Mouse (Mus musculus) skeletal muscle tissue, adult 2 months (tissue): Measurements from ENCODE around the gene Rbbp6.

Source experiments
- DNase-seq: peaks from one replicate; pipeline ENCODE4 v3.0.0-alpha.2; 2012; ENCODE audit warnings: low read depth, low spot score

The Rbbp6 gene

DNA sequence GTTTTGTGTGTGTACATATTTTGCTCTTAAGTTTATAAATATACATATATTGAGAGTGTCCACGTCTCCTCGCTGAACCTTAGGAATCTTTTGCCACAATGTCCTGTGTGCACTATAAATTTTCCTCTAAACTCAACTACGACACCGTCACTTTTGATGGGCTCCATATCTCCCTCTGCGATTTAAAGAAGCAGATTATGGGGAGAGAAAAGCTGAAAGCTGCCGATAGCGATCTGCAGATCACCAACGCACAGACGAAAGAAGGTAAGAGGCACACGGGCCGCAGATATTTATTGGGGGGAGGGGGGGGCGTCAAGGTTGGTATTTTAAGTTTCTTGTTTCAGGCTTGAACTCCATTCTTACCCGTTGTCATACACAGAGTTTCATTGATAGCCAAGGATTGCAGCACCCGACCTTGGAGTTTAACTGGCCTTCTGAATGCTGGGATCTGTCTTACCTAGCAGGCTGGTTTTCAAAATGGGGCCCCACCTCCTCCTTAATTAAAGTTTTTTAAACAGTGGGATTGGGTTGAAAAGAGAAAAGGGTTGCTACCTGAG lies 5.5 kb downstream of the Rbbp6 start:
- no peak for DNase-seq

DNA sequence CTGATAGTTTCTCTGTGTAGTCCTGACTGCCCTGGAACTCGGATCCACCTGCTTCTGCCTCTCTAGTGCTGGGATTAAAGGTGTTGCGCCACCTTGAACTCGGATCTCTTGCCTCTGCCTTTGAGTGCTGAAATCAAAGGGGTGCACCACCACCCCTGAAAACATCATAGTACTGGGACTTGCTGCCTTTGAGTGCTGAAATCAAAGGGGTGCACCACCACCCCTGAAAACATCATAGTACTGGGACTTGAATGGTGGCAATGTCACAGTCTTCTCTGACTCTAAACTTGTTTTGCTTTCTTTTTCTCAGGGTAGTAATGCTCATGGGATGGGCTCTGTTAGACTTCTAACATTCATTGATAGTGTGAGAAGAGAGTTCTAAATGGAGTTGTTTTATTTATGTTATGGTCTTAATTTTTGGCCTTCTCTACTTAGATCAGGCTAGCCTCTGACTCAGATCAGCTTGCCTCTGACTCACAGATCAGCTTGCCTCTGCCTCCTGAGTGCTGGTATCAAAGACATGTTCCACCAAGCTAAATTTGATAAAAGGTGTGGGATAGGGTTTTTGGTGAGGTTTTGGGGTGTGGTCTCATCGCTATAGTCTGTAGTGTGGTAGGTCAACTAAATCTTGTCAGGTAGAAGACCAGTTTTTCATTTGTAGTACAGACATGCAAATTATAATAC lies 6.7 kb downstream of the Rbbp6 start:
- no peak for DNase-seq

DNA sequence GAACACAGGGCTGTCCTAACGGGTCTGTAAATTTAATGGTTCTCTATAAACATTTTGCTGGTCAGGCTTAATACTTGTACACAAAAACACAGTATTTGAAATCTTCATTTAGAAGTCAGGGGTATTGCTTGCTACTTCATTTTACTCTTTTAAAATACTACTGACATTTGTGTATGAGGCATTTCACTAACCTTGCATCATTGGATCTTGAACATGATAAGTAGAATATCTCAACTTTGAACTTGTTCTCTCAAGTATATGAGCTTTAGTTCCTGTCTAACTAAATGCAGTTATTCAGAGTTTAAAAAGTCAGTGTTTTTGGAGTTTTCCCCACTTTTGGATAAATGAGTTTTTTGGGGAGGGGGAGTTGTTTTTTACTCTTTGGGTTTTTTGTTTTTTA lies 14.0 kb downstream of the Rbbp6 start:
- no peak for DNase-seq

DNA sequence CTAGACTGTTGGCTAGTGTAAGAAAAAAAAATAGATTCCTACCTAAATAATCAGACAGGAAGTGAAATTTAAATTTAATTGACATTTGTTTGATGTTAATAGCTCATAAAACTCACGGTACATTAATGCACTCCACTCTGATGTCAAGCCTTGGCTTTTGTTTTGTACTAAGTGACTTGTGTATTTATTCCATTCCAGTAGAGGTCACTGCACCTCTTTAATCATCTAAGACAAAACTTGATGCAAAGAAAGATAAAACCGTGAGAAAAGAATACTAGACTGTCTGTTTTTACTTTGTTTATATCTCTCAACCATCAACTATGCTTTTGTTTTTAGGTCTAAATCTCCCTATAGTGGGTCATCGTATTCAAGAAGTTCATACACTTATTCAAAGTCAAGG lies 32.7 kb downstream of the Rbbp6 start:
- DNase-seq, result no peak

DNA sequence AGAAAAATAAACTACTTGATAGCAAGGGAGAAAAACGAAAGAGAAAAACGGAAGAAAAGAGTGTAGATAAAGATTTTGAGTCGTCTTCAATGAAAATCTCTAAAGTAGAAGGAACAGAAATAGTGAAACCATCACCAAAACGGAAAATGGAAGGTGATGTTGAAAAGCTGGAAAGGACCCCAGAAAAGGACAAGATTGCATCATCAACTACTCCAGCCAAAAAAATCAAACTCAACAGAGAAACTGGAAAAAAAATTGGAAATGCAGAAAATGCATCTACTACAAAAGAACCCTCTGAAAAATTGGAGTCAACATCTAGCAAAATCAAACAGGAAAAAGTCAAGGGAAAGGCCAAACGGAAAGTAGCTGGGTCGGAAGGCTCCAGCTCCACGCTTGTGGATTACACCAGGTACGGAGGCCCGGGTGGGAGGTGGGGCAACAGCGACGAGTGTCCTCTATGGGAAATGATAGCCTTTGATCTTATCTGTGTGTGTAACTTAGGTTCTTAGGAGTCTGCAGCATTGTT lies 34.4 kb downstream of the Rbbp6 start:
- DNase-seq, result no peak

DNA sequence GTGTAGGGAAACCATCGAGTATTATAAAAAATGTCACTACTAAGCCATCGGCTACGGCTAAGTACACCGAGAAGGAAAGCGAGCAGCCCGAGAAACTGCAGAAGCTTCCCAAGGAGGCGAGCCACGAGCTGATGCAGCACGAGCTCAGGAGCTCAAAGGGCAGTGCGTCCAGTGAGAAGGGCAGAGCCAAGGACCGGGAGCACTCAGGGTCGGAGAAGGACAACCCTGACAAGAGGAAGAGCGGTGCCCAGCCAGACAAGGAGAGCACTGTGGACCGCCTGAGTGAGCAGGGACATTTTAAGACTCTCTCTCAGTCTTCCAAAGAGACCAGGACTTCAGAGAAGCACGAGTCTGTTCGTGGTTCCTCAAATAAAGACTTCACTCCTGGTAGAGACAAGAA lies 35.3 kb downstream of the Rbbp6 start:
- no peak for DNase-seq

DNA sequence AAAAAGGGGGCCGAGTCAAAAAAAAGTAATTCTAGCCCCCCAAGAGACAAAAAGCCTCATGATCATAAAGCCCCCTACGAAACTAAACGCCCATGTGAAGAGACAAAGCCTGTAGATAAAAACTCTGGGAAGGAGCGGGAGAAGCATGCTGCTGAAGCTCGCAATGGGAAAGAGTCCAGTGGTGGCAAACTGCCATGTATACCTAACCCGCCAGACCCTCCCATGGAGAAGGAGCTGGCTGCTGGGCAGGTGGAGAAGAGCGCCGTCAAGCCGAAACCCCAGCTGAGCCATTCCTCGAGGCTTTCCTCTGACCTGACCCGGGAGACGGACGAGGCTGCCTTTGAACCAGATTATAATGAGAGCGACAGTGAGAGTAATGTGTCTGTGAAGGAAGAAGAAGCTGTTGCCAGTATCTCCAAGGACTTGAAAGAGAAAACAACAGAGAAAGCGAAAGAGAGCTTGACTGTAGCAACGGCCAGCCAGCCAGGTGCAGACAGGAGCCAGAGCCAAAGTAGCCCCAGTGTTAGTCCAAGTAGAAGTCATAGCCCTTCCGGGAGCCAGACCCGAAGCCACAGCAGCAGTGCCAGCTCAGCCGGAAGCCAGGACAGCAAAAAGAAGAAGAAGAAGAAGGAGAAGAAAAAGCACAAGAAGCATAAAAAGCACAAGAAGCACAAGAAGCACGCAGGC lies 36.0 kb downstream of the Rbbp6 start:
- no peak for DNase-seq

DNA sequence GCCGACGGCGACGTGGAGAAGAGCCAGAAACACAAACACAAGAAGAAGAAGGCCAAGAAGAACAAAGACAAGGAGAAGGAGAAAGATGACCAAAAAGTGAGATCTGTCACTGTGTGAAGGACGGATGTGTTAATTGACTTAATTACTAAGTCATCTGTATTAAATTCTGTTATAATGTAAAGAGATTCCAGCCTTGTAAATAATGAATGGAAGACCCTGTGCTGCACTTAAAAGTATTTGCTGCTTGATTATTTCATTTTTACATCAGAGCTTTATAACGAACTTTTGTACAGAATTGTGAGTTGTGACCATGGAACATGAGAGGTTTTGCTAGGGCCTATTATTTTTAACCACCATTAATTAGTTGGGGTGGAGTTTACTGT lies 36.5 kb downstream of the Rbbp6 start:
- DNase-seq, result no peak

DNA sequence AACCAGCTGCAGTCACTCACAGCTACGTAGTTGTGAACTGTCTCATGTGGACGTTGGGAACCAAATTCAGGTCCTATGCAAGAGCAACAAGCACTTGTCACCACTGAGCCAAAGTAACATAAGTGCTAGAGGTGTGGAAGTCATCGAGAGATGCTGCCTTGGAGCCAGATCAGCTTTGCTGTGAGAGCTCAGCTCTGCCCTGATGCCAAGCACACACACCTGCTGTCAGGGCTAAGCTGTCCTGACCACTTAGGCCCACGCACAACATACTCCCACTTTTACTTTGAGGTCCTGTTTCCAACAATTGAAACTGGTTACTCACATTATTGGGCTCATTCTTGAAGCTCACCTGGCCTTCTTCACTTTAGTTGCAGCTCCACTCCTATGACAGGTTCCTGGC lies 37.7 kb downstream of the Rbbp6 start:
- no peak for DNase-seq

DNA sequence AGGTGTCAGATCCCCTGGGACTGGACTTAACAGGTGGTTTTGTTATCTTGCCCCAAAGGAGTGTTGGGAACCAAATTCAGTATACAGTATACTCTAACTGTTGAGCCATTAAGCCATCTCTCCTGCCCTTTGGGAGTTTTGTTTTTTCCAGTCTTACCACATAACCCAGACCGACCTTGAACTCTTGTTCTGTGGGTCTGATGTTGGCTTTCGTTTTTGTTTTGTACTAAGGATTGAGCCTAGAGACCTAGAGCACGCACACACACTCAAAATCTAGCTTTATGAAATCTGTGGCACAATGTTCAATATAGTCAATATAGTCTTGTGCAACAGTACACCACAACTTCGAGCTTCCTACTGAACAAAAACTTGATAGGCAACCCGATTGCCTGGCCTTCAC lies 39.0 kb downstream of the Rbbp6 start:
- no peak for DNase-seq

DNA sequence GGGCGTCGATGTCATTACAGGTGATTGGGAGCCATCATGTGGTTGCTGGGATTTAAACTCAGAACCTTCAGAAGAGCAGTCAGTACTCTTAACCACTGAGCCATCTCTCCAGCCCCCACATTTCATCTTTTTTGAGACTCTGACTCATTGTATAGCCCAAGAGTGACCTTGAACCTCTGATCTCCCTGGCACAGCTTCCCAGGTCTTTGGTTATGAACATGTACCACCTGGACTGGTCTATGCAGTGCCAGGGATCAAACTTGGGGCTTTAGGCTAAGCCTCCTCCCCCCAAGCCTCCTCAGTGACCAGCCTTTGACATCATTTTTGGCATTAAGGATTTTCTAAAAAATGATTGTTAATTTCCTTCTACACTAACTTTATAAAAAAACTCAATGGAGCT lies 40.8 kb downstream of the Rbbp6 start:
- no peak for DNase-seq

DNA sequence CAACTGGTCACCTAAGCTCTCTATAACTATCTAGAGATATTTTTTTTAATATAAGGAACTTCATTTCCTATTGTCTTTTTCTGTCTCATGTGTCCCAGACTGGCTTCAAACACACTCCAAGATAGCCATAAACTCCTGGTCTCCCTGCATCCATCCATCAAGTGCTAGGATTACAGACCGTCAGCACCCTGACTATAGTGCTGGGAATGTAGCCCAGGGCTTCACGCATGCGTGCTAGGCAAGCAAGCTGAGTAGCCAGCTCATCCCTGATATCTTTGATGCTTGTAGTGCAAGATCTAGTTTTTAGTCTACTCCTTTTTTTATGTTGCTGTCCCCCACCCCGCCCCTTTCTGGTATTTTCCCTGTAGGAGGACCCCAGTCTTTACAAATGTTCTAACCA lies 42.3 kb downstream of the Rbbp6 start:
- DNase-seq, result no peak

DNA sequence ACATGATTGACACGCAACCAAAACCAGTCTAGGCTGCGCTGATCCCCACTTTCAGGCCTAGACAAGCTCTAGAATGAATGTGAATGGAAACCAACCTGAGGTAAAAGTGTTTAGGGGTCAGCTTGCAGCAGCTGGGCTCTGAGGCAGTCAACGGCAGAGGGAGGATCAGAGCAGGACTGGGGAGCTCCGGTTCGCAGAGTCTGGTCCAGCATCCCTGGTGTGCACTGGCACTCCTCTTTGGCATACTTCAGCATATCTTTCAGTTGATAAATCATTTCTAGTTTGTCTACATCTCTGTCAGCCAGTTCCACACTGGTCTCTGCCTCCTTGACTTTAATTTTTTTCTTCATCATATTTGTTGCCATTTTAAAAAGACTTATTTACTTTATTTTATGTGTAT lies 48.0 kb downstream of the Rbbp6 start:
- DNase-seq, result no peak

DNA sequence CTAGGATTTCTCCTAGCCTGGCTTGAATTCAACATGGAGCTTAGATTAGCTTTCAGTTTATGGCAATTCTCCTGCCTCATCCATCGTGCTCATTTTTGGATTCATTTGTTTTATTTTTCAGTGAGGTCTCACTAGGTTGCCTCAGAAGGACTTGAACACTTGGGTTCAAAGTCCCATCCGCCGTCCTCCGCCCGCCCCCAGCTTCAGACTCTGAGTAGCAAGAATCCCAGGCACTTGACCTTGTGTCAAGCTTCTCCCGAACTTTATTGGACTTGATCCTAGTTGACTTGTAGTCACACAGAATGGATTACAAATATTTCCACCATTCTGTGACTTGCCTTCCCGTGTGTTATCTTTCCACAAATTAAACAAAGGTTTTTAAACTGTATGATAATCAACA lies 49.2 kb downstream of the Rbbp6 start:
- no peak for DNase-seq

DNA sequence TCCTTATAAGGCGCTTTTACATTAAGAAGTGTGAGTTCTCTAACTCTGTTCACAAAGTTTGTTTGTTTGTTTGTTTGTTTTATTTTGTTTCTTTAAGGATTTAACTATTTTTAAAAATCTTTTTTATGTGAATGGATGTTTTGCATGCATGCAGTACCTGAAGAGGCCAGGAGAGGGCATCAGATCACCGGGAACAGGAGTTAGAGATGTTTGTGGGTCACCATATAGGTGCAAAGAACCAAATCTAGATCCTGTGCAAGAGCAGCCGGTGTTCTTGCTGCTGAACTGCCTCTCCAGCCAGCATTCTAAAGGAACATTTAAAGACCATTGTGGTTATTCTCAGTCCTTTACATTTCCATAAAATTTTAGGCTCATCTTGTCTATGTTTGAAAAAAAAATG lies 52.1 kb downstream of the Rbbp6 start:
- DNase-seq, result no peak

DNA sequence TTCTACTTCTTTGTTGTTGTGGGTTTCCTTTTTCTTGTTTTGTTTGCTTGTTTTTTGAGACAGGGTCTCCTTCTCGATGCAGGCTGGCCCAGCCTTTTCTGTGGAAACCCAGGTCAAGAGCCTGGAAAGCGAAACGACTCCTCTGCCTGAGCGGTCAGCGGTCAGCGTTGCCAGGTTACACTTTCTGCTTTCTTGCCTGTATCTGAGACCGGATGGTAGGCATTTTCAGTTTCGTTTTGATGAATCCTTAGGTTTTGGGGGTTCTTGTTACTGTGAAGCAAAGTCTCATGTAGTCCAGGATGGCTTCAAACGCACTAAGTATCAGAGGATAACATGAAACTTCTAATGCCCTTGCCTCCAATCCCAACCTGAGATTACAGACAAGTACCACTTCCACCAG lies 59.6 kb downstream of the Rbbp6 start:
- no peak for DNase-seq

DNA sequence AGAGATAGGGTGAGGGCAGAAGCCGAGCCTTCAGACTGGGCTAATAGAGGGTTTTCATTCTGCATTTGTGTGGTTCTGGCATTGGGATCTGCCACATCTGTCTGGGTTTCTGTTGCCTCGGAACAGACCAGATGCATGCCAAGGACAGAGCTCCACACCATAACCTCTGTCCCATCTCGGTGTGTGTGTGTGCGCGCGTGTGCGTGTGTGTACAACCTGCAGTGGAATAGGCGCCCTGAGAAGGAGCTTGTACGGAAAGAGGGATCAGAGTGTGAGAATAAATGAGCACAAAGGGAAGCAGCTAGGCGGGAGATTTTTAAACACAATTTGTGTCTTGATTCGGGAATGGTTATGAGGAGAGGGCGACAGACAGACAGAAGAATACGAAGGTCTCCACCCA lies 64.8 kb downstream of the Rbbp6 start:
- no peak for DNase-seq

DNA sequence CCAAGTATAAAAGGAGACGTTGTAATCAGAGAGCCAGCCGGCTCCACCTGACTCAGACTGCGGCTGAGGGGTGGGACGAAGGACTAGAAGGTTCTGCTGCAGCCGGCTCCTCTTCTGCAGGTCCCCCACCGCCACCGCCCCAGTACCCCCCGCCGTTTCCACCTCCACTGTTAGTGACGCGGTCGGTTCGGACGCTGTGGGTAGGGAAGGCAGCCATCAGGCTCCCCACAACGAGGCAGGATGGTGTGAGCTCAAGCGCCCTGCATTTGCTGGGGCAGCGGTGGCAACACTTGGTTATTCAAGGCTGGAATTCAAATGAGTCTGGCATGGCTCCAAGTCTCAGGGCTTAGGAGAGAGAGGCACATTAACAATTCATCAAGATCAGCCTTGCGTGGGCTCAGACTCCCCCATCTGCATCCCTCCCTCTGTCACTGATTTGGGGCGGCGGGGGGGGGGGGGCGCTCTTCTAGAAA lies 65.3 kb downstream of the Rbbp6 start:
- peak; percentile 13 for DNase-seq

DNA sequence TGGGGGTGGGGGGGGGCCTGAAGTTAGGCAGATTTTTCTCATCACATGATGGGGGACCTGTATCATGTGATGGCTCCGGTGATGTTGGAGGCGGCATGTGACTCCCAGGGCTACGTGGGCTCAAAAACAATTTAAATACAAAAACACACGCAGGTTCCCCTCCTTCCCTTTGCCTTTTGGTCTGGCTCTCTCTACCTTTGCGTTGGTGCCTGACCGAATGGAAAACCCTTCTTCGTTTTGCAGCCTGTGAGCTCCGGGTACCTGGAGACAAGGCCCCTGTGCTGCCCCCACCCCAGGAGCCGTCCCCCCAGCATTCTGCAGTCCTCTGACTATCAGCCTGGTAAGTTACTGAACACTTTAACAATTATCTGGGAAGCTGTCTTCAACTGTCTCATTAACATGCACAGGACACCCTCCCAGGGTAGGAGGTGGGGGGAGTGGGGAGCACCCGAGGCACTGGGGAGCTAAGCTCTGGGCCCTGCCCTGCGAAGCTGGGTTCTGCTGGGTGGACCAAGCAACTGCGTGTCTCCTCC lies 65.8 kb downstream of the Rbbp6 start:
- DNase-seq, result no peak

DNA sequence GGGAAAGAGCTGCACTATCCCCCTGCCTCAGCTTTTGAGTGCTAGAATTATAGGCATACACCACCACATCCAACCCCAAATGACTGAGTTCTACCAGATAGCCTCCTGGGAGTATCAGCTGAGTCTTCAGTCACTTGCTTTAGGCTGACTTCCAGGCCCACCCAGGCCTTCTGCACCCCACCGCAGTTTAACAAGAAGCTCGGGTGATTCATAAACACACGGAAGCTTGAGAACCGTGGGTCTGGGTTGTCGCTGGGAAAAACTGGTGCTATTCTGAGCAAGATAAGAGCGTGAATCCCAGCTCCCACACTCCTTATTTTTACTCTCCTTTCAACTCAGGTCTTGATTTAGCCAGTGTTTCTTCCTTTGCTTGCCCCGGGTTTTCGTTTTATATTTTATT lies 69.8 kb downstream of the Rbbp6 start:
- no peak for DNase-seq

DNA sequence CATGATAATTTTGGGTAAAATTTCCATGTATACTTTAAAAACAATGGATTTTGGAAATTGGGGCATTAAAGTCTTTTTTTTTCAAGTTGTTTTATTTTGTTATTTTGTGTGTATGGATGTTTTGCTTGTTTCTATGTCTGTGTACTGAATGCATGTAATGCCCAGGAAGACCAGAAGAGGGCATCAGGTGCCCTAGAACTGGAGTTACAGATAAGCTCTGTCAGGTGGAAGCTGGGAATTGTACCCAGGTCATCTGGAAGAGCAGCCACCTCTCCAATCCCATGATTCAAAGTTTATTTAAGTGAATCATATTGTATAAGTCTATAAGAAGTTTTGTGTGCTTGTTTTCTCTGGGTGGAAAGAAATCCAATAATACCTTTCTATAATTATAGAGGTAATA lies 73.8 kb downstream of the Rbbp6 start:
- DNase-seq, result no peak

DNA sequence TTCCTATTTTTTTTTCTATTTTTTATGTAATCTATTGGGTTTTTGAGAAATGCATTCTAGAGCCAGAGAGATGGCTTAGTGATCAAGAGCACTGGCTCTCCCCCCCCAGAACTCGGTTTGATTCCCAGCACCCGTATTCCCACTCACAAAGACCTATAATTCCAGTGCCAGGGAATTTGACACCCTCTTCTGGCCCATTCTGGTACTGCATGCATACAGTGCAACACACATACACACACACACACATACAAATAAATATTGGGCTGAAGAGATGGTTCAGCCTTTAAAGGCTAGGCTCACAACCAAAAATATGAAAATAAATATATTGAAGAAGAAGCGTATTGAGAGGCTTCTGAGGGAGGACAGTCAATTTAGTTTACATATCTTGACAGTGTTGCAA lies 79.7 kb downstream of the Rbbp6 start:
- no peak for DNase-seq
